Mouse (Mus musculus): ENCODE measurements at regions not wholly inside any gene's neighbourhood (a gene's known extent, or its start where the extent isn't known, plus 50 kb on each side); places are given as distances from the start of the nearest gene placed in this dataset.

- DNase-seq (ENCODE audit: low spot score in 2 of 2): no peak
Measured at GRCm38 (mm10) chr13:101883177-101883576, 115.2 kb upstream of the Pik3r1 start.

DNA sequence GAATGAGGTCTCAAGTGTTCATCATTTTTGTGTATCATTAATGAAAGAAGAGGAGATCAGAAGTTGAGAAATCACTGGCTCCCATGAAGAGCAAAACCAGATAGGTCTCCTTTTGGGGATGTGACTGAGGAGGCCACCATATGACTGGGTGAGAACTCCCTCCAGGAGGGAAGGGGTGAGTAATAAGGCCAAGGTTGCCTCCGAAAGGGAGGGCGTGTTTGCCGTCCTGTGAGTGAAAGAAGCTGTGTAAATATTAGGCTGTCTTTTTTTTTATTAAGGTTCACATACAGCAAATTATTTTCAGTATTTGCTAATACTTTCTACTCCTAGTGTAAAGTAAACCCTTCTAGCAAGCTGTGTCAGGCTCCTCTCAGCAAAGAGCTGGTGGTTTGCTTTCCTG lies 116.7 kb upstream of the Pik3r1 start:
- DNase-seq (ENCODE audit: low spot score in 2 of 2): no peak

- DNase-seq (ENCODE audit: low spot score in 2 of 2): no peak
Measured at GRCm38 (mm10) chr13:101891473-101891872, 123.5 kb upstream of the Pik3r1 start.

GRCm38 (mm10) chr13:101893035-101893600 lies 125.1 kb upstream of the Pik3r1 start:
- DNase-seq (ENCODE audit: low spot score in 2 of 2): no peak

GRCm38 (mm10) chr13:101895161-101895560 lies 127.1 kb upstream of the Pik3r1 start:
- no peak for DNase-seq (ENCODE audit: low spot score in 2 of 2)

DNA sequence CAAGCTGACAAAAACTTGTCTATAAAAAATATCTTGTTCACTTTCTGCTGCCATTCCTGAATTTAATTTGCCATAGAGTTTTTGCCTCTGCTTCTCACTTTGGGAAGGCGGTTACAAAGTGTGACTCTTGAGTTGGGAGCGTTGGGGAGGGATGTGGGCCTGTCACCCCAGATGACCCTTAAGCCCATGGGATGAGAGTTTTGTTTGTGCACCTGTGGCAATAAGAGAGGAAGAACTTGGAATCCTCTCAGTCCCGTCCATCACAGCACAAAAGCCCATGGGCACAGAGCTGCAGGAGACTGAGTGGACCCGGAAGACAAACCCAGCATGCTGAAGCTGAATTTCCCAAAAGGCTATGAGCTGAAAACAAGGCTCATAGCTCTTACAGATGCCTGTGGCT lies 127.7 kb upstream of the Pik3r1 start:
- DNase-seq (ENCODE audit: low spot score in 2 of 2): no peak

GRCm38 (mm10) chr13:101896946-101897345 lies 128.9 kb upstream of the Pik3r1 start:
- no peak for DNase-seq (ENCODE audit: low spot score in 2 of 2)

DNA sequence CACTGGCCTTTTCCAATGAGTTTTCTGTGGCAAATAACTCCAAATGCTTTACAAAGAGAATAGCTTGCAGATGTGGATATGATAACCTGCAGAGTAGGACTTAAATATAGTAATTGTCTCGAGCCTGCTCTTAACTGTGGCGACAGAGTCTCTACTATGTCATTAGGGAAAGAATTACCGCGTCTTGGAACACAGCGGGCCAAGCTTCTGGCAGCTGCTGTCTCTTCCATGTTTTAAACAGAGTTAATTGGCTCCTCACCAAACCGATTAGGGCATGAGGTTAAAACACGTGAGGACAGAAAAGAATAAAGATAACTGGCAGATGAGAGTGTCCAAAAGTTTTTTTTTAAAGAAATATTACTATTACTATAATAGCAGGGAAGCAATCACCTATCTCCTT lies 134.2 kb upstream of the Pik3r1 start:
- DNase-seq (ENCODE audit: low spot score in 2 of 2): no peak

GRCm38 (mm10) chr13:101905909-101906676 lies 138.1 kb upstream of the Pik3r1 start:
- peak; percentile 54 to 75 for DNase-seq (ENCODE audit: low spot score in 2 of 2)

DNA sequence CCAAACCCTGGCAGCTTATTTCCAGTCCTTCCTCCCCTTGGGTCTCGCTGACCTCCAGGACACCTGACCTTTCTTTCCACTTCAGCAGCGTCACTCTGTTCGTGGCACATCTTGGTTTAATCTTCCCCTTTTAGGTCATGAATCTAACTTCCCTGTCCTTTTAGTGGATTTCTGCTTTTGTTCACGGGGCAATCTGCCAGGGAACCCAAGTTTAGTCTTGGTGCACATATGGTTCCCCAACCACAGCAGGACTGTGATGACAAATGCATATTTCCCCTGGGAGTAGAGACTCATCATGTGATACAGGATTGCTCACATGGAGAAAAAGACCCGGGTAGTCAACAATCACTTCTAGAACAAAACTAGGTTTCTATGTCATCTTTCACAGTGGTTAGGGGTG lies 141.0 kb upstream of the Pik3r1 start:
- DNase-seq (ENCODE audit: low spot score in 2 of 2): peak; percentile 59 to 63

DNA sequence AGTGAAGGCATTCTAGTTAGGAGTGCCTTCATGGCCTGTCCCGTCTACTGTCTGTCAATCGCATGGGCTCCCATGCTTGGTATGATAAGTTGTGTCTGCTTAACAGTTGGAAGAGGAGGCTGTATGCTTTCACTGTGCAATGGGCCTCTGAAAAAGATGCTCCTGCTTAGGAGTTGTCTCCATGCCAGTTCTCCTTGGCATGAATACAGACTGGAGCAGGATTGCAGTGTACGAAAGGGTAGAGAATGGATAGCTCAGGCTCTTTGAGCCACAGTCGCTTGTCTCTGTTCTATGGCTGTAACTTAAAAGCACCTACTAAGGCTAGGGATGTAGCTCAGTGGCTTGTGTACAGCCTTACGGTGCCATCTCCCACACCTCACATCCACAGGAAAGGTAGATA lies 142.7 kb upstream of the Pik3r1 start:
- peak; percentile 33 to 52 for DNase-seq (ENCODE audit: low spot score in 2 of 2)

DNA sequence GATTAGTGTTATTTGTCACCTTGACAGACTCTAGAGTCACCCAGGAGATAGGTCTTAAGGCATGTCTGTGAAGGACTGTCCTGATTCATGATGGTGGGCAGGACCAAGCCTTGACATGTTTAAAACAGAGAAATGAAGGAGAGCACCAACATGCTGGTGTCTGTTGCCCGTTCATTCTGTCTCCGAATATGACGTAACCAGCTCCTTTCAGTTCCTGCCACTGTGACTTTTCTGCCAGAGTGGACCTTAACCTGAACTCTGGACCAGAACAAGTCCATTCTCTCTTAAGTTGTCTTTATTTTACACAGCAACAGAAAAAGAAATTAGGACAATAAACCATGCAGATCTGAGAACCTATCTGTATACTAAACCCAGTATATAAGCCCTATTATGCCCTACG lies 146.1 kb upstream of the Pik3r1 start:
- no peak for DNase-seq (ENCODE audit: low spot score in 2 of 2)

DNA sequence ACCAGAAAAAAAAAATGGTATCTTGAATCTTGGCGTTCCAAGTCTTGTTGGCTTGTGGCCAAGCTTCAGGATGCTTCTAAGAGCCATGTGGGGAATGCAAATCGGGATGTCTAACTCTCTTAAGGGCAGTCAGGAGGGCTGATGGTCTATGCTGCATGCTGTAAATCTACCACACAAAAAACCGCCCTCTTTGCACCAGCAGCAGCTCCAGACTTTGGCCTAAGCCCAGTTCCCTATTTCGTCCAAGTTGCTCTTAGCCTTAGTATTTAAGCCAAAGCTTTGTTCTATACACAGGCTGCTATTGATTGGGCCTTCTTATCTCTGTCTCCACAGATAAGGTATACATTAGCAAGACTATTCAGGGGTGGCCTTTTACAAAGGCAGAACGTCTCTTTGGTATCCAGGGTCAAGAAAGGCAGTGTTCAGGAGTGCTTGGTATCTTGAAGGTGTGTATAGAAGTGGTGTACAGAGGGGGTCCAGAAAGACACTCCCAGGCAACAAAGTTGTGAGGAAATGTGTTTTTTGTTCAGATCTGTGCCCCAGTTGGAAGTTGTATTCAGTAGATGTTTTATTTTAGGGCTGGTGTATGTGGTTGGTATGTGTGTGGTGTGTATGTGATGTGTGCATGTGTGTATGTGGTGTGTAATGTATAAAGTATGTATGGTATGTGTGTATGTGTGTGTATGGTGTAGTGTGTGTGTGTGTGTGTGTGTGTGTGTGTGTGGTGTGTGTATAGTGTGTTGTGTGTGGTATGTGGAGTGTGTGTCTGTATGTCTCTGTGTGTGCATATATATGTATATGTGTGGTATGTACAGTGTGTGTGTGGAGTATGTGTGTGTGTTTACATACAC lies 146.9 kb upstream of the Pik3r1 start:
- DNase-seq (ENCODE audit: low spot score in 2 of 2): peak; percentile 78 to 79

DNA sequence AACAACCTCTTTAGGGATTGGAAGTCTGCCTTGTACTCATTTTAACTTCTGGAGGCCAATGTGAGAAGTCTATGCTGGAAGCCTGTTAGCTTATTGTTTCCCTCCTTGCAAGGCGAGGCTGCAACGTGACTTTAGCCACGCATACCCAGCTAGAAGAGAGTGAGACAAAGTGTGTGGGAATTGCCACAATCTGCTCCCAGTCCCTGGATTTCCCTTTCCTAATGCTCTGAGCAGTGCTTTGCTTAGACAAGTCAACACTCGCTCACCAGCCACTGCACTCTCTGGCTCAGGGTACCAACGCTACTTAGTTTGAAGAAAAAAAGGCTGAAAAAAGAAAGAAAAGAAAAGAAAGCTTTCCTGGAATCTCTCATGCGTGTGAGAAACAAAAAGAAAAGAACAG lies 147.5 kb upstream of the Pik3r1 start:
- DNase-seq (ENCODE audit: low spot score in 2 of 2): peak; percentile 30 to 40

DNA sequence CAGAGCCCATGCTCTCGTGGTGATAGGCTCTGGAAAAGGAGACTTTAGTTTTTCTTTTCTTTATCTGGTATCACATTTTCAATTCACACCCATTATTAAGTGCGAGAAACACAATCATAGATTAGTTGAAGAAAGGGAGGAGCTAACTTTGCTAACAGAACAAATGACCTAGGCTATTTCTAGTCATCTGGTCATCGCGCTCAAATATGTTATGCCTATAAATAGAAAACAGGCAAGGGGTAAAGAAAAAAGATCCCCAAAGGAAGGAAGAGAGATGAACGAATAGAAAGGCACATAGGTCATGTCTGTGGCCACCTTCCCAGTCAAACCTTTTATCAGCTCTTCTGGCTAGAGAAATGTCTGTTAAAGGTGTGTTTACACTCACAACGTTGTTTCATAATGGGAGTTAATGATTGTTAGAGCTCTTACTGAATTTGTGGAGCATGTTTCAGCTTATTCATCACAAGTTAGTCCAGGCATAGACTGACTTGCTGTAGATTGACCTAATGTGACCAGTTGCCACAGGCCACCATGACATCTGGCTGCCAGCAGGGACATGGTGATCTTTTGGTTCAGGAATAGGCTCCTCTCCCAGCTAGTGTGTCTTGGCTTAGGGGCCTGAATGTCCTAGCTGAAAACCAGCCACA lies 148.1 kb upstream of the Pik3r1 start:
- DNase-seq (ENCODE audit: low spot score in 2 of 2): no peak

- DNase-seq (ENCODE audit: low spot score in 2 of 2): no peak
Measured at GRCm38 (mm10) chr13:101916876-101917275, 148.9 kb upstream of the Pik3r1 start.

- no peak for DNase-seq (ENCODE audit: low spot score in 2 of 2)
Measured at GRCm38 (mm10) chr13:101918185-101918584, 150.2 kb upstream of the Pik3r1 start.

GRCm38 (mm10) chr13:101919266-101919665 lies 151.2 kb upstream of the Pik3r1 start:
- DNase-seq (ENCODE audit: low spot score in 2 of 2): no peak

- DNase-seq (ENCODE audit: low spot score in 2 of 2): no peak
Measured at GRCm38 (mm10) chr13:101920384-101920783, 152.4 kb upstream of the Pik3r1 start.

GRCm38 (mm10) chr13:101924637-101925036 lies 156.6 kb upstream of the Pik3r1 start:
- DNase-seq (ENCODE audit: low spot score in 2 of 2): no peak

GRCm38 (mm10) chr13:101931264-101931663 lies 163.2 kb upstream of the Pik3r1 start:
- no peak for DNase-seq (ENCODE audit: low spot score in 2 of 2)

GRCm38 (mm10) chr13:101931882-101932281 lies 163.9 kb upstream of the Pik3r1 start:
- DNase-seq (ENCODE audit: low spot score in 2 of 2): no peak
